Mouse (Mus musculus) cerebellum, adult 2 months (tissue): ENCODE results near the gene Hoxd13.

Experiments used
- CTCF ChIP-seq: fragments of 200-500 bp; IDR thresholded peaks from 2 replicates; pipeline ENCODE4 v1.5.1; 2011; ENCODE audit warnings: low read depth, mild to moderate bottlenecking, control low read depth, low read length, moderate library complexity, borderline replicate concordance; ENCODE audit not compliant: insufficient read depth
- POLR2A ChIP-seq: fragments of 200-500 bp; IDR thresholded peaks from 2 replicates; pipeline ENCODE4 v1.6.1; 2011; ENCODE audit warnings: low read length, control low read depth, borderline replicate concordance; ENCODE audit not compliant: insufficient read depth

- TF ChIP-seq POLR2A (no peak), CTCF (no peak)
These were observed 35.7 kb downstream of the Hoxd13 start for GRCm38 (mm10) chr2:74703720-74704392.
